Mouse (Mus musculus): Measurements from ENCODE around the gene 2310022A10Rik.

DNA sequence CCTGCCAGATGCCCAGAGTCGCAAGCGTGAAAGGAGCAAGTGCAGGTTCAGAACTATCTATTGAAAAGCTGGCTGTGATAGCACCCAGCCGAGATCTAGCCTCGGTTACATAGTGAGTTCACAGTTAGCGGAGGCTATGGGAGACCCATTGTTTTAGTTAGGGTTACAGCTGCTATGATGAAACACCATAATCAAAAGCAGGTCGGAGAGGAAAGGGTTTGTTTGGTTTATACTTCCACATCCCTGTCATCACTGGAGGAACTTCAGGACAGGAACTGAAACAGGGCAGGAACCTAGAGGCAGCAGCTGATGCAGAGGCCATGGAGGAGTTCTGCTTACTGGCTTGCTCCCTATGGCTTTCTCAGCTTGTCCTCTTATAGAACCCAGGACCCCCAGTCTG is 24.6 kb downstream of the 2310022A10Rik start:
- TF ChIP-seq POLR2A (IDR thresholded peaks at IDR 0.05; ENCODE audit: low read depth, low read length) = no peak
- TF ChIP-seq CTCF (IDR thresholded peaks at IDR 0.05; ENCODE audit: extremely low read depth, insufficient read length, insufficient replicate concordance, low read depth, low read length) = no peak

Data from small intestine, adult 2 months (tissue).